Mouse (Mus musculus) megakaryocyte, embryonic 14.5 days (primary cell): Measurements from ENCODE around the gene Arhgap24.

Source experiments
- FLI1 ChIP-seq: IDR thresholded peaks from 2 replicates; pipeline ENCODE4 v1.6.1; 2012; ENCODE audit warnings: low read length, inconsistent platforms, mixed read lengths
- GATA1 ChIP-seq: IDR thresholded peaks from 3 replicates; pipeline ENCODE4 v1.6.1; 2012; ENCODE audit warnings: mixed read lengths, low read length, inconsistent platforms, borderline replicate concordance

- TF ChIP-seq GATA1 (no peak), FLI1 (no peak)
Measured at GRCm38 (mm10) chr5:102547786-102548185, 66.6 kb downstream of the Arhgap24 start.
